Mouse (Mus musculus) E14TG2a.4 (cell line): ENCODE measurements around the gene Tsga13.
A peak's percentile ranks its signal among the peaks of the same experiment; 100 is the strongest.

Experiments used
- H3K27me3 ChIP-seq: 2 replicates; pipeline ENCODE4 v1.6.1; 2014; ENCODE audit warnings: low read length, control low read depth; ENCODE audit not compliant: insufficient read depth
- H3K36me3 ChIP-seq: 2 replicates; pipeline ENCODE4 v1.6.1; 2014; ENCODE audit warnings: low read length, control low read depth; ENCODE audit not compliant: insufficient read depth
- H3K4me1 ChIP-seq: replicated peaks from 2 replicates; pipeline ENCODE4 v1.6.1; 2014; ENCODE audit warnings: low read depth, low read length, control low read depth
- H3K4me3 ChIP-seq: replicated peaks from 2 replicates; pipeline ENCODE4 v1.5.1; 2014; ENCODE audit warnings: mild to moderate bottlenecking, low read length
- H3K9me3 ChIP-seq: 2 replicates; pipeline ENCODE4 v1.6.1; 2014; ENCODE audit warnings: low read length, control low read depth
- CTCF ChIP-seq: conservative IDR thresholded peaks from 2 replicates; pipeline ENCODE4 v1.5.1; 2014; ENCODE audit warnings: low read length
- NANOG ChIP-seq: IDR thresholded peaks from 2 replicates; pipeline ENCODE4 v1.6.1; 2014; ENCODE audit warnings: borderline replicate concordance, low read length, mixed read lengths
- POU5F1 ChIP-seq: IDR thresholded peaks from 2 replicates; pipeline ENCODE4 v1.6.1; 2014; ENCODE audit warnings: low read length, borderline replicate concordance

The Tsga13 gene

GRCm38 (mm10) chr6:30904911-30905310 is 10.5 kb downstream of the Tsga13 start:
- TF ChIP-seq NANOG, result no peak
- no peak for TF ChIP-seq CTCF
- no peak for TF ChIP-seq POU5F1
- H3K36me3 ChIP-seq, result no peaks in the 10 kb centered on the region
- H3K9me3 ChIP-seq, result no peaks in the 10 kb centered on the region
- H3K4me1 ChIP-seq, result no peaks in the 10 kb centered on the region
- H3K4me3 ChIP-seq, result no peak overlapping the region
- peaks cover 3% of the 10 kb centered on the region for H3K27me3 ChIP-seq

GRCm38 (mm10) chr6:30904033-30904432 is 11.3 kb downstream of the Tsga13 start:
- no peak overlapping the region for H3K4me3 ChIP-seq
- peaks cover 3% of the 10 kb centered on the region for H3K27me3 ChIP-seq
- H3K4me1 ChIP-seq, result no peaks in the 10 kb centered on the region
- TF ChIP-seq NANOG (no peak), CTCF (no peak), POU5F1 (no peak)
- H3K36me3 ChIP-seq, result no peaks in the 10 kb centered on the region
- H3K9me3 ChIP-seq, result no peaks in the 10 kb centered on the region

- H3K9me3 ChIP-seq, result no peaks in the 10 kb centered on the region
- H3K4me1 ChIP-seq, result peaks cover 16% of the 10 kb centered on the region
- H3K27me3 ChIP-seq, result no peaks in the 10 kb centered on the region
- TF ChIP-seq NANOG (no peak), POU5F1 (no peak), CTCF (no peak)
- no peak overlapping the region for H3K4me3 ChIP-seq
- no peaks in the 10 kb centered on the region for H3K36me3 ChIP-seq
Observed at GRCm38 (mm10) chr6:30897520-30897919, 17.9 kb downstream of the Tsga13 start.

GRCm38 (mm10) chr6:30896986-30897327 is 18.4 kb downstream of the Tsga13 start:
- Histone ChIP-seq H3K36me3 (no peaks in the 10 kb centered on the region), H3K9me3 (no peaks in the 10 kb centered on the region), H3K4me1 (peaks cover 16% of the 10 kb centered on the region), H3K4me3 (peak overlapping the region; percentile 87), H3K27me3 (no peaks in the 10 kb centered on the region)
- TF ChIP-seq CTCF (no peak), NANOG (no peak), POU5F1 (no peak)

- H3K4me3 ChIP-seq, result peak within 1 kb of the TSS; percentile 87
- H3K36me3 ChIP-seq, result no peaks in the 10 kb centered on the region
Observed at GRCm38 (mm10) chr6:30896195-30896985, 19.0 kb downstream of the Tsga13 start, which contains the start of gene Copg2. TSS of gene Copg2 (minus strand) at chr6:30896794.

GRCm38 (mm10) chr6:30895819-30896194 is 19.6 kb downstream of the Tsga13 start:
- Histone ChIP-seq H3K9me3 (no peaks in the 10 kb centered on the region), H3K4me3 (peak overlapping the region; percentile 87), H3K4me1 (peaks cover 16% of the 10 kb centered on the region), H3K27me3 (no peaks in the 10 kb centered on the region), H3K36me3 (no peaks in the 10 kb centered on the region)
- TF ChIP-seq CTCF (no peak), POU5F1 (no peak), NANOG (no peak)

More at GRCm38 (mm10) chr6:30896195-30896985, 19.0 kb downstream of the Tsga13 start, which contains the start of gene Copg2:
- H3K9me3 ChIP-seq, result no peaks in the 10 kb centered on the region
- peaks cover 16% of the 10 kb centered on the region for H3K4me1 ChIP-seq
- TF ChIP-seq NANOG, result no peak
- TF ChIP-seq POU5F1, result no peak
- no peak for TF ChIP-seq CTCF
- no peaks in the 10 kb centered on the region for H3K27me3 ChIP-seq

GRCm38 (mm10) chr6:30893081-30893480 is 22.3 kb downstream of the Tsga13 start:
- Histone ChIP-seq H3K4me1 (peaks cover 16% of the 10 kb centered on the region), H3K9me3 (no peaks in the 10 kb centered on the region), H3K4me3 (no peak overlapping the region), H3K27me3 (no peaks in the 10 kb centered on the region), H3K36me3 (peaks cover 15% of the 10 kb centered on the region)
- TF ChIP-seq NANOG, result no peak
- no peak for TF ChIP-seq POU5F1
- TF ChIP-seq CTCF, result no peak

- H3K4me3 ChIP-seq, result no peak overlapping the region
- H3K4me1 ChIP-seq, result peaks cover 8% of the 10 kb centered on the region
- H3K27me3 ChIP-seq, result no peaks in the 10 kb centered on the region
- no peaks in the 10 kb centered on the region for H3K9me3 ChIP-seq
- no peak for TF ChIP-seq CTCF
- no peak for TF ChIP-seq NANOG
- TF ChIP-seq POU5F1, result no peak
- H3K36me3 ChIP-seq, result peaks cover 17% of the 10 kb centered on the region
Observed at GRCm38 (mm10) chr6:30891761-30892160, 23.6 kb downstream of the Tsga13 start.

- no peak overlapping the region for H3K4me3 ChIP-seq
- H3K36me3 ChIP-seq, result peaks cover 27% of the 10 kb centered on the region
- no peaks in the 10 kb centered on the region for H3K27me3 ChIP-seq
- TF ChIP-seq POU5F1 (no peak), CTCF (no peak), NANOG (no peak)
- H3K4me1 ChIP-seq, result no peaks in the 10 kb centered on the region
- no peaks in the 10 kb centered on the region for H3K9me3 ChIP-seq
Observed at GRCm38 (mm10) chr6:30884856-30885255, 30.5 kb downstream of the Tsga13 start.
